Mouse (Mus musculus): ENCODE measurements at regions not wholly inside any gene's neighbourhood (a gene's known extent, or its start where the extent isn't known, plus 50 kb on each side); places are given as distances from the start of the nearest gene placed in this dataset.
"Not testable (repeated sequence)": the region's sequence is repeated elsewhere in the genome, so short reads cannot be mapped to it uniquely, and the experiment has no call there.

- TF ChIP-seq POLR2A (IDR thresholded peaks at IDR 0.05; ENCODE audit: borderline replicate concordance, extremely low read depth, insufficient read depth, insufficient read length, poor library complexity, severe bottlenecking) (no peak), CTCF (IDR thresholded peaks at IDR 0.05; ENCODE audit: borderline replicate concordance, extremely low read depth, insufficient read depth, insufficient read length) (no peak)
- no peak for DNase-seq (ENCODE audit: low read depth)
These were observed 123.0 kb downstream of the Sgo2b start for GRCm38 (mm10) chr8:63829096-63829495.

- no peak for TF ChIP-seq POLR2A (IDR thresholded peaks at IDR 0.05; ENCODE audit: borderline replicate concordance, extremely low read depth, insufficient read depth, insufficient read length, poor library complexity, severe bottlenecking)
- TF ChIP-seq CTCF (IDR thresholded peaks at IDR 0.05; ENCODE audit: borderline replicate concordance, extremely low read depth, insufficient read depth, insufficient read length): no peak
- DNase-seq (ENCODE audit: low read depth): peak; percentile 11
These were observed 123.9 kb downstream of the Sgo2b start for GRCm38 (mm10) chr8:63828141-63828540.

GRCm38 (mm10) chr8:63784496-63784895 is 167.6 kb downstream of the Sgo2b start:
- TF ChIP-seq POLR2A (IDR thresholded peaks at IDR 0.05; ENCODE audit: borderline replicate concordance, extremely low read depth, insufficient read depth, insufficient read length, poor library complexity, severe bottlenecking) (no peak), CTCF (IDR thresholded peaks at IDR 0.05; ENCODE audit: borderline replicate concordance, extremely low read depth, insufficient read depth, insufficient read length) (no peak)
- peak; percentile 63 for DNase-seq (ENCODE audit: low read depth)

- DNase-seq (ENCODE audit: low read depth): no peak
These were observed 191.2 kb downstream of the Sgo2b start for GRCm38 (mm10) chr8:63760891-63761290.

GRCm38 (mm10) chr8:63759931-63760330 is 192.1 kb downstream of the Sgo2b start:
- DNase-seq (ENCODE audit: low read depth): not testable (repeated sequence)

More at GRCm38 (mm10) chr8:63760891-63761290, 191.2 kb downstream of the Sgo2b start:
- no peak for TF ChIP-seq CTCF (IDR thresholded peaks at IDR 0.05; ENCODE audit: borderline replicate concordance, extremely low read depth, insufficient read depth, insufficient read length)
- no peak for TF ChIP-seq POLR2A (IDR thresholded peaks at IDR 0.05; ENCODE audit: borderline replicate concordance, extremely low read depth, insufficient read depth, insufficient read length, poor library complexity, severe bottlenecking)

GRCm38 (mm10) chr8:63755236-63755635 is 196.8 kb downstream of the Sgo2b start:
- DNase-seq (ENCODE audit: low read depth): peak; percentile 65
- TF ChIP-seq POLR2A (IDR thresholded peaks at IDR 0.05; ENCODE audit: borderline replicate concordance, extremely low read depth, insufficient read depth, insufficient read length, poor library complexity, severe bottlenecking): no peak
- no peak for TF ChIP-seq CTCF (IDR thresholded peaks at IDR 0.05; ENCODE audit: borderline replicate concordance, extremely low read depth, insufficient read depth, insufficient read length)

GRCm38 (mm10) chr8:63754812-63755211 is 197.2 kb downstream of the Sgo2b start:
- no peak for TF ChIP-seq POLR2A (IDR thresholded peaks at IDR 0.05; ENCODE audit: borderline replicate concordance, extremely low read depth, insufficient read depth, insufficient read length, poor library complexity, severe bottlenecking)
- TF ChIP-seq CTCF (IDR thresholded peaks at IDR 0.05; ENCODE audit: borderline replicate concordance, extremely low read depth, insufficient read depth, insufficient read length): no peak
- peak; percentile 39 for DNase-seq (ENCODE audit: low read depth)

- TF ChIP-seq CTCF (IDR thresholded peaks at IDR 0.05; ENCODE audit: borderline replicate concordance, extremely low read depth, insufficient read depth, insufficient read length) (no peak), POLR2A (IDR thresholded peaks at IDR 0.05; ENCODE audit: borderline replicate concordance, extremely low read depth, insufficient read depth, insufficient read length, poor library complexity, severe bottlenecking) (no peak)
- peak; percentile 8 for DNase-seq (ENCODE audit: low read depth)
These were observed 198.8 kb downstream of the Sgo2b start for GRCm38 (mm10) chr8:63753236-63753635.

- no peak for DNase-seq (ENCODE audit: low read depth)
- TF ChIP-seq CTCF (IDR thresholded peaks at IDR 0.05; ENCODE audit: borderline replicate concordance, extremely low read depth, insufficient read depth, insufficient read length): no peak
- TF ChIP-seq POLR2A (IDR thresholded peaks at IDR 0.05; ENCODE audit: borderline replicate concordance, extremely low read depth, insufficient read depth, insufficient read length, poor library complexity, severe bottlenecking): no peak
These were observed 217.6 kb downstream of the Sgo2b start for GRCm38 (mm10) chr8:63734411-63734810.

GRCm38 (mm10) chr8:63730741-63731140 is 221.3 kb downstream of the Sgo2b start:
- DNase-seq (ENCODE audit: low read depth): not testable (repeated sequence)

Data from brain, embryonic 14.5 days (tissue).